Mouse (Mus musculus) CD4-positive, CD25-positive, alpha-beta regulatory T cell, adult 4 months (primary cell): ENCODE measurements at regions not wholly inside any gene's neighbourhood (a gene's known extent, or its start where the extent isn't known, plus 50 kb on each side); places are given as distances from the start of the nearest gene placed in this dataset.

Source experiments
- ATAC-seq: one replicate; pipeline ENCODE4 v1.8.0; 2017

- ATAC-seq: no peak
Measured at GRCm38 (mm10) chr6:117514831-117515230, 326.1 kb upstream of the Zfp637 start.

DNA sequence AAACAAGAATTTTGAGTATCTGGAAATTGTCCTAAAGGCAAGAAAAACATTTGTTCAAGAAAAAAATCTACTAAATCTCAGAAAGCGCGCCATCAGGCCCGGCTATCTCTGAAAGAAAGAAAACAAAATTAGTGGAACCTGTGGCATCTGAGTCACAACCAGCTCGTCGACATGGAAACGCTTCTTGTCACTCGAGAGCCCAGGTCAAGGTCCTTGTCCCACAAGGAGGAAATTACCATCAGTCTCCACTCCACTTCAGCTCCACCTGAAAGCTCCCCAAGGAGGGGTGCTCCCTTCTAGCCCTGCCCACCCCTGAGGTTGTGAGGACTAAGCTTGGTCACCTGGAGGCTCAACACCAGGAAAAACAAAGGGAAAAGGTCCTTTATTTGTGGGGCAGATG is 324.1 kb upstream of the Zfp637 start:
- no peak for ATAC-seq

DNA sequence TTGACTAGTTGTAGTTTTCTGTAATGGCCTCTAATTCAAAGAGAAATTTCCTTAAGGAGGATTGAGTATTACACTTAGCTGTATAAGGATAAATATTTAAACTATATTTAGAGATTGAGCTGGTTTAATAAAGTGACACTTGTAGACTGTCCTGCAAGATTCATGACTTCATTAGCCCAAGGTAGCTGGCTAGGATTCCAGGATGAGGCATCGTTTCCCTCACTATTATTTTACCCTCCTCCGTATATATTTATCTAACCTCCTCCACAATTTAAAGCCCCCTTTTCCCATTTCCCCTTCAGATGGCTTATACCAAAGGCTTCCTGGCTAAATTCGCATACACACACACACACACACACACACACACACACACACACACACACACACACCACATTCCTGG is 322.0 kb upstream of the Zfp637 start:
- no peak for ATAC-seq

- ATAC-seq: no peak
Measured at GRCm38 (mm10) chr6:117519466-117519865, 321.5 kb upstream of the Zfp637 start.

DNA sequence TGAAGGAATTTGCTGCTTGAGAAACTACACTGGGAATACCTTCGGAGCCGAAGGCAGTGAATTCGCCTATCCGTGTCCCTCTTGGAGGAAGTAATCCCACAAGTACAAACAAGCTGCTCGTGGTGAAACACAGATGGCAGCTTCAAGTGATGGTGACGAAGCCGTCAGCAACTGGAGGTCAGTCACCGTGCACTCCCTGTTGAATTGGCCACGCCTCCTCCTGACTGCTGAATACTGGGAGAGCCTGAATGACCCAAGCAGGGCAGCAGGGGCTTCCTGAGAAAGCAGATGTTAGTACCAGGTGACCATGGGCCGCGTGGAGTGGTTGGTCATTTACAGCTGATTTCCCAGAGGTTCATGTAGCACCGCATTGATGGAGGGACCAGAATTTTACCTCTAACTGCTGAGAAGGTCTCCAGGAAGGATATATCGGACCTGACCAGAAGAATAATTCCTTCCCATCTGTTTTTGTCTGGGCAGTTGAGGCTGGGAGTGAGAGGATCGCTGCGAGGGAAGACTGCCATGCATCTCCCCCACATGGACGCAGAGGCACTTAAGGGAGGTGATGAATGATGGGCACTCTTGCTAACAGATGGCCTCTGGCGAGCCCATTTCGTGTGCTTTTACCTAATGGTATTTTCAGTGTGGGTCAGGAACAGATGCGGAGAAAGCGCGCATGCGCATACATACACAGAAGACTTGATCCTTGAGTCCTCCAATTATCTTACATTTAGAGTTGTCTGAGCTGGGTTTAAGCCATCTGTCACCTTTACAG is 314.6 kb upstream of the Zfp637 start:
- ATAC-seq: no peak

DNA sequence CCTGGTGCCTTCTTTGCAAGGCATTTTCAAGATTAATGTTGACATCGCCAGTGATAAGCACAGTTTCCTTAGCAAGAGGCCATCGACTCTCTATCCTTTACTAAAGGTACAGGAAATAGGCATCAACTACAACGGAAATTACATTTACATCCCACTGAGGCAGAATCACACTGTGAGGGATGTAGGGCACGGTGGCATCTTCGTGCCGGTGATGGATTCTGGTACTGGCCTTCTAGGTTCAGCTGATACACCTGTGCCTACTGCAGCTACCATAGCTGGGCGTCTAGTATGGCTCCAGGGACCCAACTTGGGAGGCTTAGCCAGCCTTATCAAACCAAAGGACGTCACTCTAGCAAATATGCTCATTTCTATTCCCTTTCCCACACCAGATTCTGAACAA is 313.5 kb upstream of the Zfp637 start:
- no peak for ATAC-seq

DNA sequence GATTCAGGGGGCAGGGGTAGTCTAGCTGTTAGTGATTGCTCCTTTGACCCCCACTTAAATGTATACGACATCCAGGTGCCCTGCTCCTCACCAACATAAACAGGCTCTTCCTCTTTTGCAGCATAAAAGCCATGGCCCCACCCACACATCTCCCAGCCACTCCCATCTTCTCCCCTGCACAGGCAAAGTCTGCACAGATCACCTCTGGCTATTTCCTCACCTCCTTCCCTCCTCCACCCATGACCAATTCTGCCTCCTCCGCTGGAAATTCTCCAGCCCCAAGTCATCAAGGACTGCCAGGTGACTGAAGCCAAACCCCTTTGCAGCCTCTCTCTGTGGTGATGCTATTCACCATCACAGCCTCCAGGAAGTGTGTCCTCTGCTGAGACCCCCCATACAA is 306.8 kb upstream of the Zfp637 start:
- ATAC-seq: no peak

DNA sequence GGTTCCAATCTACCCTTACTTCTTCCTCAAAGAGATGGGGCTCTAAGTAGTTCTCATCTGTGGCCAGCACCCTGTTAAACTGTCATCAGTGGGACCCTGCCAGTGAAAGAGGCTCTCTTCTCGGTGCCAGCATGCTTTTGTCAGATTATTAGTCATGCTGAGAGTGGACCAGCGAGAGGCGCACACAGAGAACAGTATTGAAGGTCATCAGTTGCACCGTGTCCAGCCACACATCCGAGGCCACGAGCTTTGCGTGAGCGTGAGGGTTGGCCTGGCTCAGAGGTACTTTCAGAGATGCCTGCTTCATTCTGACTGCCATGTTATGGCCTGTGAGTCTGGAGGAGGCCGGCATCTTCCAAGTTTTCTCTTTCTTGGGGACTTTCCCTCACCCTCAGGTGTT is 306.0 kb upstream of the Zfp637 start:
- no peak for ATAC-seq

- no peak for ATAC-seq
Measured at GRCm38 (mm10) chr6:117536084-117536483, 304.9 kb upstream of the Zfp637 start.

- ATAC-seq: no peak
Measured at GRCm38 (mm10) chr6:117542431-117542830, 298.5 kb upstream of the Zfp637 start.

GRCm38 (mm10) chr6:117544276-117545196 is 296.4 kb upstream of the Zfp637 start:
- ATAC-seq: no peak

- no peak for ATAC-seq
Measured at GRCm38 (mm10) chr6:117550930-117551329, 290.1 kb upstream of the Zfp637 start.

- ATAC-seq: no peak
Measured at GRCm38 (mm10) chr6:117552006-117552667, 288.8 kb upstream of the Zfp637 start.

- ATAC-seq: no peak
Measured at GRCm38 (mm10) chr6:117563159-117563558, 277.8 kb upstream of the Zfp637 start.

GRCm38 (mm10) chr6:117563704-117564103 is 277.3 kb upstream of the Zfp637 start:
- no peak for ATAC-seq

GRCm38 (mm10) chr6:117566786-117567185 is 274.2 kb upstream of the Zfp637 start:
- ATAC-seq: no peak

DNA sequence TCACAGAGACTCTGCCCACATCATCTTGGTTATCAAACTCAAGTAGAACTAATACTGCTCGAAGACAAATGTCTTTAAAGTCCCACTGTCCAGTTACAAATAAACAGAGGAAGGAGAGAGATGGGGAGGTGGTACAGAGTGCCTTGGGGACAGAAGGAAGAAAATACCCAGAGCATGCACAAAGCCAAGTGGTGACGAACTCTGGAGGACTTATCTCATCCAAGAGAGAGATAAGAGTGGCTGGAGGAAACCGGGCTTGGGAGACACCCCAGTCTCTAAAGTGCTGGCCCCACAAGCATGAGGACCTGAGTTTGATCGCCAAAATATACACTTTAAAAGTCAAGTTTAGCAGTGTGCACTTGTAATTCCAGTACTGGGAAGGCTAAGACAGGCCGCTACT is 273.3 kb upstream of the Zfp637 start:
- no peak for ATAC-seq

GRCm38 (mm10) chr6:117569576-117570326 is 271.2 kb upstream of the Zfp637 start:
- ATAC-seq: no peak

DNA sequence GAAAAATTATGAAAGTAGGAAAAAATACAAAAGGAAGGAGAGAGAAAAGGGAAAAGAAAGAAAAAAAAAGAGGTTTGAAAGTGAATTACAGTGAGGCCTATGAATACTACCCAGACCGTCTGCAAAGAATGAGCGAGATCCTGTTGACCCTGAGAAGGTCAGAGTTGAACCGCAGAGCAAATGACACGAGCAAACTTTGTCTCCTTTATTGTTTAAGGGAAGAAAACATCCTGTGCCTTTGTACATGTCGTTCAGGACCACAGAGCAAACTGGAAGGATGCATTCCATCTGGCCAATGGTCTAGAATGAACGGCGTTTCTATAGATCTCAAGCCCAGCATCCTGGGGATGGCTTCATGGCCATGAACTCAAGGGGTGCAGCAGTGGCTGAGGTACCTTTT is 270.6 kb upstream of the Zfp637 start:
- ATAC-seq: no peak

DNA sequence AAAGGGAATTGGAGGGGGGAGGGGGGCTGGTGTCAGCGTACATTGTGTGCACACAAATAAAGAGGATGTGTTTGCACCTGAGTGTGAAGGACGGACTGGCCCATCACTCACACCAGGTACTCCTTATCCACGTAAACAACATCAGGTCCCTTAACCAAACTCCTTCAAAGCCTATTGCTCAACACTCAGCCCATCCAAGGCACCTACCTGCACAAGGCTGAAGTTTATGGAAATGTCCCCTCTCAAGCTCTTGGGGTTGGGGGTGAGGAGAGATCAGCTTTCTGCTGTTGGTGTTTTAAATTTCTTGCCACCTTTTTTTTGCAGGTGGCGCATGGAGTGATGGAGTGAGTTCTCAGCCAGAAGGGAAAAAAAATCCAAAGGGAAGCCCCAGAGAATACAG is 270.2 kb upstream of the Zfp637 start:
- no peak for ATAC-seq

DNA sequence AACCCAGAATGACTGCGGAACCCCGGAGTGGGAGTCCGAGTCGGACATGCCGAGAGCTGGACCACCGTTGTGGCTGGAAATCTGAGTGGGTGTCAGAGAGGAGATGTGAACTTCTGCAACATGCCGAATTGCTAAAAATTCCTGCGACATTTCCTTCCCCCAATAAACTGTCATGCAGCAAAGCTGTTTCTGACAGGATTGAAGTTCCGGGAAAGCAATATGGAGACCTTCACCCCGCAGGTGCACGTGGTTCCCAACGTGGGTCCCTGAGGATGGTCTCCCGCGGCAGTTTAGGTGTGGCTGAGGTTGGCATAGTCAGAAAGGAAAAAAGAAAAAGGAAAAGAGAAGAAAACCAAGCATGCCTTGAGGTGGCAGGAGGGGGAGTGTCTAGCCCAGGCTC is 269.0 kb upstream of the Zfp637 start:
- no peak for ATAC-seq

DNA sequence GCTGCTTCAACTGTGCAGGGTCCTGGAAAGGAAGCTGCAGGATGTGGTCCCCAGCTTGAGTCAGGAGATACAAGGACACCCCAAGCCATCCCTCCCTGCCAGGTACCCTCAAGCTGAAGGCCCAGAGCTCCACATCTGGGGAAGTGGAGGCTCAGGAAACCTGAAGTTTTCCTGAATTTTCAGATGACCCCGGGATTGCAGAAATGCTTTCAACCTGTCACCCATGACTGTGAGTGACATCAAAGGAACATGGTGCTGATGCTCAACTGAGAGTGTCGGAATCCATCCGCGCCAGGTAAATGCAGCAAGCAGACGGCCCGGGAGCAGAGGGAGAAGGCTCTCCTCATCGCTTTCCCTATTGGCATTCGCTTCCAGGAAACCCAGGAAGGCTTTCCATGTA is 267.6 kb upstream of the Zfp637 start:
- ATAC-seq: no peak

DNA sequence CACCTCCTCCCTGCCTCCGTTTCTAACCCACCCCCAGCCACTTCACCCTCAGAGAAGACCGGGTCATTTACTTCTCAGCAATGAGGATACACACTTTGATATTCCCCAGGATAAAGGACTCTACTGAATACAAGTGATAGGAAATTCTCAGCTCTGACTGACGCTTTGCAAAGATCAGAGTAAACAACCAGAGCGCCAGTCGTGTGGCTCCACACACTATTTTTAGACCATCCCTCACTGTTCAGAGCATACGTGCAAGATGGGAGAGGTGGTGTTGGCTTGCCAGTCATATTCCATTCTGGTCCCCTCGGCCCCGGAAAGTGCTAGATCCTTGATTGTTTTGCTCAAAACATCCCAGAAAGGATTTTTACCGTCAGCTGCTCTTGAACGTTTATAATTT is 266.8 kb upstream of the Zfp637 start:
- no peak for ATAC-seq
